Mouse (Mus musculus): ENCODE data around the gene Psmd1. TPM values are rescaled to one million over a fixed set of nuclear protein-coding genes. Genes with fewer than 3 reads are reported as not detected.

The Psmd1 gene
- polyA plus RNA-seq, 1 experiment from 2014 or later: 182 TPM

DNA sequence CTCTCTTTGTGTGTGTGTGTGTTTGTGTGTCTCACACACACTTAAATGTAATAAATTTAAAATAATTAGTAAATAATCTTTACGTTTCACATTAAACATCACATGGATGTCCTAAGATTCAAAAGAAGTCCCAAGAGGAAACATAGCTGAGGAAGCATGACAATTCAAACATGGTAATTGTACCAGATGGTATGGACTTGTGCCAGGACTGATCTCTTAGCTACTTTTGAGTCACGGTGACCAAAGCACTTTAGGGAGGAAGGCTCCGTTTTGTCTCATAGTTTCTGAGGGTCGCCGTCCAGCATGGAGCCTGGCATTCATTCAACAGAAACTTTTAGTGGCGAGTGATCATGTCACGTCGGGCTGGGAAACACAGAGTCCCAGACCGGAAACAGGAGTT is 84.0 kb downstream of the Psmd1 start:
- Histone ChIP-seq H3K36me3 (no peaks in the 10 kb centered on the region), H3K9me3 (replicated peaks) (no peaks in the 10 kb centered on the region), H3K4me2 (no peak overlapping the region), H3K4me1 (no peaks in the 10 kb centered on the region), H3K9ac (no peak overlapping the region), H3K4me3 (replicated peaks) (no peak overlapping the region), H3K27me3 (no peaks in the 10 kb centered on the region), H3K27ac (no peak overlapping the region)
- no peak for ATAC-seq (replicated peaks; ENCODE audit: low FRiP score)
- WGBS: 81% methylated on average over 9 of the region's 9 CpGs

DNA sequence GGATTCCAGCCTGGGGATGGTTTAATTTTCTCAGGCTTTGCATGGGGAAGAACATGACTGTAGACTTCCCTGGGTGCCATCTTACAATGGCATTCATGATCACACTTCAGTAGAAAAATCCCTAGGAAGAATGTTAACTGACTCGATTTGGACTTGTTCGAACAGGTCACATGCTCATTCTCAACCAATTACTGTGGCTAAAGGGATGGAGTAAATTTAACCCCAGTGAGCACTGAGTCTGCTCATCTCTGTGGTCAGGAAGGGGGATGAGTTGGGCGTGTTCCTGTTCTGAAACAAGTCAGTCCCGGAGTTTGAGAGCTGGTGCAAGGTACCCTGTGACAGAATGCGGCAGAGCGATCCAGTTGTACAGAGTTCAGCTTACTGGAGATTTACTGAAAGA is 86.7 kb downstream of the Psmd1 start:
- H3K36me3 ChIP-seq: no peaks in the 10 kb centered on the region
- no peak overlapping the region for H3K4me2 ChIP-seq
- no peak overlapping the region for H3K9ac ChIP-seq
- H3K27me3 ChIP-seq: no peaks in the 10 kb centered on the region
- H3K27ac ChIP-seq: no peak overlapping the region
- no peak overlapping the region for H3K4me3 ChIP-seq (replicated peaks)
- H3K4me1 ChIP-seq: peaks cover 14% of the 10 kb centered on the region
- no peak for ATAC-seq (replicated peaks; ENCODE audit: low FRiP score)
- H3K9me3 ChIP-seq (replicated peaks): no peaks in the 10 kb centered on the region
- 82% methylated on average over 6 of the region's 6 CpGs for WGBS

DNA sequence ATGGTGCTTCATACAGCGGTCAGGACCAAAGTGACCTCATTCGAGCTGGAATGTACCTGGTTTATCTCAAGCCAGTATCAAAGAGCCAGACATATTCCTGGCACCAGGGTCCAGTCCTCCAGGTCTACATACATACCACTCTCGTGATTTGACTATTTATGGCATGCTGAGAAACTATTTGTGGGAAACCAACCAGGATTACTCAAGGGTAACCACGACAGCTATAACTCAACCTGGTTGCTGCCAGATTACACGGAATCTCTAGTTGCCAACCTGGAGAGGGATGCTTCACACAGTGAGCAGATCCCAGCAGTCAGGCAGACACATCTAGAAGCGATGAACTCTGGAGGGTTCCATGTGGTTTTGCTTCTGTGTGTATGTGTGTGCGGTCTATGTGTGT is 87.2 kb downstream of the Psmd1 start:
- WGBS: 77% methylated on average over 7 of the region's 7 CpGs
- H3K9ac ChIP-seq: no peak overlapping the region

DNA sequence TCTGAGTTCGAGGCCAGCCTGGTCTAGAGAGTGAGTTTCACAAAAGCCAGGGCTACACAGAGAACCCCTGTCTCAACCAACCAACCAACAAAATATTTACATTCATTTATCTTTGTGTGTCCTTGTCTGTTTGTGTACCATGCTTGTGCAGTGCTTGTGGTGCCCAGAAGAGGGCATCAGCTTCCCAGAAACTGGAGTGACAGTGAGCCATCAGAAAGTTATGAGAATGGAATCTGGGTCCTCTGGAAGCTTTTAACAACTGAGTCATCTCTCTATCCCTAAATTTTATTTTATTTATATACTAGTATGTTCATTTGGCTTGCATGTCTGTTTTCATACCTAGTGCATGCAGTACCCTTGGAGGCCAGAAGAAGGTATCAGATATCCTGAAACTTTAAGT is 88.4 kb downstream of the Psmd1 start:
- ATAC-seq (replicated peaks; ENCODE audit: low FRiP score): no peak
- Histone ChIP-seq H3K4me3 (replicated peaks) (no peak overlapping the region), H3K27ac (no peak overlapping the region), H3K9me3 (replicated peaks) (no peaks in the 10 kb centered on the region), H3K9ac (no peak overlapping the region), H3K4me1 (peaks cover 15% of the 10 kb centered on the region), H3K4me2 (no peak overlapping the region), H3K27me3 (no peaks in the 10 kb centered on the region), H3K36me3 (peaks cover 5% of the 10 kb centered on the region; the same call in 1 of the 2 replicates)
- 96% methylated on average over 1 of the region's 1 CpGs for WGBS

More for the DNA sequence above, 87.2 kb downstream of the Psmd1 start:
- H3K36me3 ChIP-seq: no peaks in the 10 kb centered on the region
- H3K27ac ChIP-seq: no peak overlapping the region
- H3K4me3 ChIP-seq (replicated peaks): no peak overlapping the region
- H3K9me3 ChIP-seq (replicated peaks): no peaks in the 10 kb centered on the region
- ATAC-seq (replicated peaks; ENCODE audit: low FRiP score): no peak
- H3K27me3 ChIP-seq: no peaks in the 10 kb centered on the region
- H3K4me2 ChIP-seq: no peak overlapping the region
- peaks cover 15% of the 10 kb centered on the region for H3K4me1 ChIP-seq

DNA sequence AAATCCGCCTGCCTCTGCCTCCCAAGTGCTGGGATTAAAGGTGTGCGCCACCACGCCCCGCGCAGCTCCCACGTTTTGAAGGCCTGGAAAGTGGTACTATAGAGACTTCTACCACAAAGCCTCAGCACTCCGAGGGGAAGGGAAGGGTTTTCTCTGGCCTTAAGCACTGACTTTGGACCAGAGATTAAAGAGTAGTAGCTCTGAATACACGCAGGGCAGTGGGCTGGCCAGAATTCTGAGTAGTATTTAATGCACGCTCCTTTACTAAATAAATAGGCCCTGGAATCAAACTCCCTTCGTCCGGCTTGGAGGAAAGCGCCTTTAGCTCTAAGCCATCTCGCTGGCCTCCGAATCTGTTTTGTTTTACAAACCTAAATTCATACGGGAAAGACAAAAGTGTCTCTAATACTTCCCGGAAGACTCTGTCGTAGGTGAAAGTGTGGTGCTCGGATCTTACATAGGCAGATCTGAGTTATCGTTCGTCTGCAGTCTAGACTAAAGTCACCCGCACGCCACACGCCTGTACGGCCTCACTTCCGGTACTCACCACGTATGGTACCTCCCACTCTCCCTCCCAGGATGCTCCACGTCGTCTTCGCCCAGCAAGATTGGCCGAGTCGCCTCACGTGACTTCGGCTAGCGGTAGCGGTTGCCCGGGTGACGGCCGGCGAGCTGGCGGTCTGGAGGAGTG is 90.1 kb downstream of the Psmd1 start, which contains the start of gene Armc9:
TSS of gene Armc9 (plus strand) at position 648 of the 691 bp plus-strand sequence.
- 4% methylated on average over 40 of the region's 40 CpGs for WGBS

DNA sequence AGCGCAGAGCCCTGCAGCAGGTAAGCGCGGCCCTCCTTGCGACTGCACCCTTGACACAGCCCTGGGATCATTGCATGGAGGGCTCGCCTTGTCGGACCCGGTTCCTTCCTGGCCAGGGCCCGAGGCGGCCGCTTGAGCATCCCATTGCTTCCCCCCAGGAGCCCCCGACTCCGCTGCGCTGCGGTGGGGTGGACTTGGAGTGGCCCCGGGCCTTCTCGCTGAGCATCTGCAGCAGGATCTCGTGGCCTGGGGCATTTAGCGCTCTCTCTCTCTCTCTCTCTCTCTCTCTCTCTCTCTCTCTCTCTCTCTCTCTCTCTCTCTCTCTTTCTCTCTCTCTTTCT is 90.6 kb downstream of the Psmd1 start:
- peaks cover 15% of the 10 kb centered on the region for H3K4me1 ChIP-seq
- peak overlapping the region; percentile 75 for H3K9ac ChIP-seq
- H3K27ac ChIP-seq: peak overlapping the region; percentile 89; the same call in 1 of the 2 replicates
- WGBS: 0% methylated on average over 18 of the region's 18 CpGs
- no peaks in the 10 kb centered on the region for H3K27me3 ChIP-seq
- H3K9me3 ChIP-seq (replicated peaks): no peaks in the 10 kb centered on the region
- peak overlapping the region; percentile 92 for H3K4me3 ChIP-seq (replicated peaks)
- peaks cover 18% of the 10 kb centered on the region for H3K36me3 ChIP-seq
- no peak for ATAC-seq (replicated peaks; ENCODE audit: low FRiP score)
- peak overlapping the region; percentile 81 for H3K4me2 ChIP-seq

More for the DNA sequence above, 90.1 kb downstream of the Psmd1 start, which contains the start of gene Armc9:
- Histone ChIP-seq H3K4me1 (peaks cover 15% of the 10 kb centered on the region), H3K9ac (peak within 1 kb of the TSS; percentile 75), H3K9me3 (replicated peaks) (no peaks in the 10 kb centered on the region), H3K4me2 (peak within 1 kb of the TSS; percentile 81), H3K27me3 (no peaks in the 10 kb centered on the region), H3K27ac (peak within 1 kb of the TSS; percentile 89), H3K36me3 (peaks cover 16% of the 10 kb centered on the region), H3K4me3 (replicated peaks) (peak within 1 kb of the TSS; percentile 92)
- peak; percentile 99 for ATAC-seq (replicated peaks; ENCODE audit: low FRiP score)

DNA sequence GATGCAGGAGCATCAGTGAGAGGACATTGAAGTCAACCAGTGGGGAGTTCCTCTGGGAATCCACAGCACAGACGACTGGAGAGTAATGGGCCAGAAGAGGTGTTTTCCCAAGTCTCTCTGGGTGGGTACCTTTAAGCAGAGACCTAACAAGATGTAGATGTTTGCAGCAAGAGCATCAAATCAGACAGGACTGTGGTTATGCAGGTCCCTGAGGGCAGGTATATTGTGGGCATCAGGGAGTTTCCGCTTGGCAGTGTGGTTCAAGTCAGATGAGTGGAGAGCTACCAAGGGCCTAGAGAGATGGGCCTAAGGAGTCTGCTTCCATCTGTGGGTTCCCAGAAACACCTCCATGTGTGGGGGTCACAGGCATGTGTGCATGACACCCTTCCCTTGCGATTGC is 91.9 kb downstream of the Psmd1 start:
- Histone ChIP-seq H3K9me3 (replicated peaks) (no peaks in the 10 kb centered on the region), H3K9ac (0 out of 2 replicates have a peak overlapping the region, but pooled peaks have one; percentile 75), H3K27me3 (no peaks in the 10 kb centered on the region), H3K36me3 (peaks cover 30% of the 10 kb centered on the region), H3K4me3 (replicated peaks) (no peak overlapping the region), H3K27ac (no peak overlapping the region), H3K4me1 (peaks cover 15% of the 10 kb centered on the region), H3K4me2 (no peak overlapping the region)
- 84% methylated on average over 3 of the region's 3 CpGs for WGBS
- ATAC-seq (replicated peaks; ENCODE audit: low FRiP score): no peak

DNA sequence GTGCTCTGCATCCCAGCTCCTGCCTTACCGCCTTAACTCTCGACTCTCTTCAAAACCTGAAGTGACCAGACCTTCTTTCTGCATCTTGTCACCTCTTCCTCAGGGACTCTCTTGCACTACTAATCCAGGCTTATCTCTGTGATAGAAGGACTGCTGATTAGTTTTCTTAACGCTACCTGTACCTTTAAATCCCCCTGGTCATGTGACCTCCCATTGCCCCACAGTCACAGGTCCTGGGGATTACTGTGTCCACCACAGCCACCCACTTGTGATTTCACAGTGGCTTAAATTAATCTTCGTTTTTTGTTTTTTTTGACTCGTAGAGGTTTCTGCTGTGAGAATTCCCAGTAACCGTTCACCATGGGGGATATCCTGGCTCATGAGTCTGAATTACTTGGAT is 92.4 kb downstream of the Psmd1 start:
- 91% methylated on average over 6 of the region's 6 CpGs for WGBS
- Histone ChIP-seq H3K4me1 (peaks cover 15% of the 10 kb centered on the region), H3K4me2 (no peak overlapping the region), H3K9ac (no peak overlapping the region), H3K36me3 (peaks cover 35% of the 10 kb centered on the region), H3K4me3 (replicated peaks) (no peak overlapping the region), H3K27ac (no peak overlapping the region), H3K9me3 (replicated peaks) (no peaks in the 10 kb centered on the region), H3K27me3 (no peaks in the 10 kb centered on the region)
- no peak for ATAC-seq (replicated peaks; ENCODE audit: low FRiP score)

DNA sequence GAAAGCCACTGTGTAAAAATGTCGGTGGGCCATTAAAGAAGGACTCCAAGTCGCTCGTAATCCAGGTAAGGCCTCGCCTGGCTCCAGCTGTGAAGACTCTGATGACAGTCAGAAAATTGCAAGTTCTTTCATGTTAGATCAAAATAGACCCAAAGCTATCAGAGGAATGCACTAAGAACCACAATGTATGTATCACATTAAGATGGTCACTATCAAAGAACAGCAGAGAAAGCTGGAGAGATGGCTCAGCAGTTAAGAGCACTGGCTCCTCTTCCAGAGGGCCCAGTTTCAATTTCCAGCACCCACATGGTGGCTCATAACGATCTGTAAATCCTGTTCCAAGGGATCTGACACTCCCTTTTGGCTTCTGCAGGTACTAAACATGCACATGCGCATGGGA is 95.9 kb downstream of the Psmd1 start:
- ATAC-seq (replicated peaks; ENCODE audit: low FRiP score): no peak
- Histone ChIP-seq H3K36me3 (peaks cover 67% of the 10 kb centered on the region), H3K4me3 (replicated peaks) (no peak overlapping the region), H3K4me2 (no peak overlapping the region), H3K9me3 (replicated peaks) (no peaks in the 10 kb centered on the region), H3K9ac (no peak overlapping the region), H3K27me3 (no peaks in the 10 kb centered on the region), H3K4me1 (peaks cover 9% of the 10 kb centered on the region), H3K27ac (no peak overlapping the region)
- 93% methylated on average over 6 of the region's 6 CpGs for WGBS

DNA sequence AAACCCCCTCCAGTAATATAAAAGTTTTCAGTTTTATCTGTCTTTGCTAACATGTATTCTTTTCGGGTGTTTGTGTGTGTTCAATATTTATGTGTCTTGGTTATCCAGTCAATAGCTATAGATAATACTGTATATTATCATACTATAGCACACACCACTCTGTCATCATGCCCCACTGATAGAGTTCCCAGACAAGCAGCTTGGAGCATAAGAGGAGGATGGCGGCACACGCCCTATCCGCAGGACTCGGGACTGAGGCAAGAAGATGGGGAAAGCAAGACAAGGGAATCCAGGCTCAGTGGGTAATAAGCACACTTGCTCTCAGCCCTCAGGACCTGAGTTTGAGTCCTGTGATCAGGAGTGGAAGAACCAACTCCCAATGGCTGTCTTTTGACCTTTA is 96.3 kb downstream of the Psmd1 start:
- Histone ChIP-seq H3K4me3 (replicated peaks) (no peak overlapping the region), H3K36me3 (peaks cover 70% of the 10 kb centered on the region), H3K4me2 (no peak overlapping the region), H3K9me3 (replicated peaks) (no peaks in the 10 kb centered on the region), H3K27me3 (no peaks in the 10 kb centered on the region), H3K27ac (no peak overlapping the region), H3K4me1 (peaks cover 5% of the 10 kb centered on the region), H3K9ac (no peak overlapping the region)
- 94% methylated on average over 5 of the region's 5 CpGs for WGBS
- 0 out of 2 replicates have a peak, but pooled peaks have one; percentile 64 for ATAC-seq (replicated peaks; ENCODE audit: low FRiP score)

DNA sequence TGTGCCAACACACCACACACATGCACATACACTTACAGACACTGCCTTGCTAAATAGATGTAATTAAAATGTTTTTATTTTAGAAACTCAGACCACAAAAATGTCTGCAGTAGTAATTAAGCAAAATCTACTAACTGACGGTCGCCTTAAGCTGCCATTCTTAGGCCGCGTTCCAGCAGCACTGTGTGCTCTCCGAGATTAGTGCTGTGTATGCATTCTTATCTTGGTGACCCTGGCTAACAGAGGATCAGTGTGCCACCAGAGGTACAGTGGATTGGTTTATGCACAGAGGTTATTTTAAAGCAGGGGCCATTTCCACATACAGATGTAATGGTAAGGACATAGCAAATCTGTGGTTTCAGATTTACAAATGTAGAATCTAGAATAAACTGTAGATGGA is 96.9 kb downstream of the Psmd1 start:
- H3K4me1 ChIP-seq: no peaks in the 10 kb centered on the region
- no peaks in the 10 kb centered on the region for H3K27me3 ChIP-seq
- no peak overlapping the region for H3K4me3 ChIP-seq (replicated peaks)
- H3K9ac ChIP-seq: no peak overlapping the region
- 91% methylated on average over 5 of the region's 5 CpGs for WGBS
- H3K27ac ChIP-seq: no peak overlapping the region
- no peak; the same call in 1 of the 2 replicates for ATAC-seq (replicated peaks; ENCODE audit: low FRiP score)
- H3K4me2 ChIP-seq: no peak overlapping the region
- peaks cover 75% of the 10 kb centered on the region for H3K36me3 ChIP-seq
- no peaks in the 10 kb centered on the region for H3K9me3 ChIP-seq (replicated peaks)

DNA sequence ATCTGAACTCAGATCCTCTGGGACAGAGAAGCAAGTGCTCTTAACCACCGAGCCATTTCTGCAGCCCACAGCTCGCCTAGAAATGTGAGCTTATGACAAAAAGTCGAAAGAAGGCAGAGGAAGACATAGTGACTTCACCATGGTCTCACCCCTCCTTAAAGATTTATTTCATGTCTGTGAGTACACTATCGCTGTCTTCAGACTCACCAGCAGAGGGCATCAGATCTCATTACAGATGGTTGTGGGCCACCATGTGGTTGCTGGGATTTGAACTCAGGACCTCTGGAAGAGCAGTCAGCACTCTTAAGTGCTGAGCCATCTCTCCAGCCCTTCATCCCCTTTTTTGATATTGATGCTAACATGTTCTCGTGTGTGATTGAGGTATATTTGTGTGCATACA is 110.4 kb downstream of the Psmd1 start:
- Histone ChIP-seq H3K4me3 (replicated peaks) (no peak overlapping the region), H3K27ac (no peak overlapping the region), H3K4me1 (no peaks in the 10 kb centered on the region), H3K9me3 (replicated peaks) (no peaks in the 10 kb centered on the region), H3K27me3 (no peaks in the 10 kb centered on the region), H3K36me3 (peaks cover 65% of the 10 kb centered on the region), H3K9ac (no peak overlapping the region), H3K4me2 (no peak overlapping the region)
- no peak for ATAC-seq (replicated peaks; ENCODE audit: low FRiP score)
- WGBS: 95% methylated on average over 5 of the region's 5 CpGs

DNA sequence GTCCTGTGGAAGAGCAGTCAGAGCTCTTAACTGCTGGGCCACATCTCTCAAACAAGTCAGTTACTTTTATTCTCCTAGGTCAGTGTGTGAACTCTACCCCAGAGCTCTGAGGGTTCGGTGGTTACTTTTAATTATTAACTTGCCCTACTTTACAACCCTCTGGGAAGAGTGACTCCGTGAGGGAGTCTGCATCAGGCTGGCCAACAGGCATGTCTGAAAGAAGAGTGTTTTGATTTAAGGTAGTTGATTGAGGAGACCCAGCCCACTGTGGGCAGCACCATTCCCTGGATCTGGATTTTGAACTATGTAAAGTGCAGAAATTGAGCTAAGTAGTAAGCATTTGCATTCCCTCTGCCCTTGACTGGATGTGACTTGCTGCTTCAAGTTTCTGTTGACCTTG is 111.9 kb downstream of the Psmd1 start:
- Histone ChIP-seq H3K4me3 (replicated peaks) (no peak overlapping the region), H3K36me3 (peaks cover 55% of the 10 kb centered on the region), H3K9me3 (replicated peaks) (no peaks in the 10 kb centered on the region), H3K27ac (peak overlapping the region; percentile 49), H3K4me1 (no peaks in the 10 kb centered on the region), H3K27me3 (no peaks in the 10 kb centered on the region), H3K4me2 (no peak overlapping the region), H3K9ac (no peak overlapping the region)
- ATAC-seq (replicated peaks; ENCODE audit: low FRiP score): peak; percentile 46; the same call in 1 of the 2 replicates
- 57% methylated on average over 2 of the region's 2 CpGs for WGBS

All from kidney, embryonic 15.5 days (tissue).